In genomic region chr2:179877551-179878215, GRCm38 (mm10) we compare ENCODE assay signal across 10 mouse cellular contexts.
DNase-seq lines count a peak whose midpoint lies in the region; ATAC-seq and TF ChIP-seq lines count a peak whose summit lies in the region.
"Had no signal": no experiment of that assay in that cellular context is flagged by ENCODE, and none has a peak within 500 bp of the region (broad histone marks: within the 10 kb centered on the region; RNA-seq: fewer than 3 reads in every experiment).

No protein-coding gene starts in this region.

- H3K27ac ChIP-seq in hindbrain, postnatal 0 days: no peak overlapping the region
- H3K27ac ChIP-seq in hindbrain, embryonic 13.5 days: no peak overlapping the region
- H3K27ac ChIP-seq in neural tube, embryonic 11.5 days (ENCODE audit: low read depth, low read length): no peak overlapping the region
- H3K27ac ChIP-seq: lung, embryonic 15.5 days; stomach, embryonic 15.5 days had no signal

- TF ChIP-seq CTCF in hindbrain, postnatal 0 days (IDR thresholded peaks at IDR 0.05; ENCODE audit: low read depth): peak; percentile 73

- no peak for ATAC-seq in hindbrain, postnatal 0 days
- ATAC-seq in hindbrain, embryonic 13.5 days (ENCODE audit: low FRiP score): no peak
- no peak for ATAC-seq in neural tube, embryonic 11.5 days (ENCODE audit: insufficient read depth, low FRiP score, low TSS enrichment)
- no peak for ATAC-seq in erythroblast, adult 5-6 weeks (replicated peaks; ENCODE audit: low FRiP score, poor library complexity, severe bottlenecking)

- 49% methylated on average over 9 of the region's 9 CpGs for WGBS in hindbrain, postnatal 0 days
- 72% methylated on average over 9 of the region's 9 CpGs for WGBS in hindbrain, embryonic 13.5 days
- WGBS in neural tube, embryonic 11.5 days: 73% methylated on average over 9 of the region's 9 CpGs

- H3K36me3 ChIP-seq in hindbrain, postnatal 0 days (ENCODE audit: insufficient read depth, low read length): no peaks in the 10 kb centered on the region
- peaks cover 5% of the 10 kb centered on the region; the same call in 1 of the 2 replicates for H3K36me3 ChIP-seq in hindbrain, embryonic 13.5 days
- H3K36me3 ChIP-seq in neural tube, embryonic 11.5 days (ENCODE audit: control insufficient read depth, insufficient read depth, low read length): no peaks in the 10 kb centered on the region
- H3K36me3 ChIP-seq: lung, embryonic 15.5 days; stomach, embryonic 15.5 days had no signal

- no peak overlapping the region for H3K4me3 ChIP-seq in hindbrain, postnatal 0 days (ENCODE audit: low read length)
- no peak overlapping the region for H3K4me3 ChIP-seq in hindbrain, embryonic 13.5 days
- no peak overlapping the region for H3K4me3 ChIP-seq in neural tube, embryonic 11.5 days (ENCODE audit: low read depth, low read length)
- H3K4me3 ChIP-seq: lung, embryonic 15.5 days; stomach, embryonic 15.5 days had no signal

- H3K9ac ChIP-seq in hindbrain, postnatal 0 days (replicated peaks; ENCODE audit: low read length): no peak overlapping the region
- no peak overlapping the region for H3K9ac ChIP-seq in hindbrain, embryonic 13.5 days
- no peak overlapping the region for H3K9ac ChIP-seq in neural tube, embryonic 11.5 days (ENCODE audit: low read length)
- H3K9ac ChIP-seq: lung, embryonic 15.5 days; stomach, embryonic 15.5 days had no signal

- H3K9me3 ChIP-seq in hindbrain, postnatal 0 days (ENCODE audit: low read length): no peaks in the 10 kb centered on the region
- H3K9me3 ChIP-seq in hindbrain, embryonic 13.5 days: no peaks in the 10 kb centered on the region
- H3K9me3 ChIP-seq in neural tube, embryonic 11.5 days (ENCODE audit: control insufficient read depth, low read length): no peaks in the 10 kb centered on the region
- H3K9me3 ChIP-seq: lung, embryonic 15.5 days; stomach, embryonic 15.5 days had no signal

- H3K4me1 ChIP-seq in hindbrain, postnatal 0 days (ENCODE audit: insufficient read depth, low read length): no peaks in the 10 kb centered on the region
- 0 out of 2 replicates have a peak, but pooled peaks cover 3% of the 10 kb centered on the region for H3K4me1 ChIP-seq in hindbrain, embryonic 13.5 days (replicated peaks)
- no peaks in the 10 kb centered on the region; the same call in 1 of the 2 replicates for H3K4me1 ChIP-seq in neural tube, embryonic 11.5 days (ENCODE audit: control insufficient read depth, insufficient read depth, low read length)
- H3K4me1 ChIP-seq: lung, embryonic 15.5 days; stomach, embryonic 15.5 days had no signal

- DNase-seq in hindbrain, postnatal 0 days (ENCODE audit: low spot score): peak; percentile 65
- DNase-seq in A20 (ENCODE audit: low read depth, low spot score) (peak; percentile 47), MN1 (ENCODE audit: low spot score) (peak; percentile 19)
- DNase-seq in cerebellum, postnatal 14 days: peak; percentile 67 to 77
- peak; percentile 18 for DNase-seq in layer of hippocampus, adult 9-11 months
- DNase-seq in neural tube, embryonic 11.5 days (ENCODE audit: low spot score): peak; percentile 62

- H3K27me3 ChIP-seq in hindbrain, postnatal 0 days (ENCODE audit: insufficient read depth, low read length): no peaks in the 10 kb centered on the region
- no peaks in the 10 kb centered on the region for H3K27me3 ChIP-seq in hindbrain, embryonic 13.5 days
- H3K27me3 ChIP-seq in neural tube, embryonic 11.5 days (ENCODE audit: control insufficient read depth, insufficient read depth, low read length): no peaks in the 10 kb centered on the region
- H3K27me3 ChIP-seq: stomach, embryonic 15.5 days had no signal

- no peak overlapping the region for H3K4me2 ChIP-seq in hindbrain, postnatal 0 days (ENCODE audit: low read depth, low read length)
- H3K4me2 ChIP-seq in hindbrain, embryonic 13.5 days: no peak overlapping the region
- no peak overlapping the region for H3K4me2 ChIP-seq in neural tube, embryonic 11.5 days (ENCODE audit: low read depth)
- H3K4me2 ChIP-seq: lung, embryonic 15.5 days; stomach, embryonic 15.5 days had no signal

Comparison
In these comparisons a context has a peak if more than half of its experiments do, and no peak if none do; other contexts are left out.
1. DNase-seq: peak in every context shown above with its lines; median percentile 72 in cerebellum, postnatal 14 days; 65 in hindbrain, postnatal 0 days; 62 in neural tube, embryonic 11.5 days; 47 in A20; 19 in MN1; 18 in layer of hippocampus, adult 9-11 months.